Mouse (Mus musculus): Measurements from ENCODE around the gene Vmn2r38. TPM values are rescaled to one million over a fixed set of nuclear protein-coding genes. Genes with fewer than 3 reads are reported as not detected.
"Not testable (repeated sequence)": the region's sequence is repeated elsewhere in the genome, so short reads cannot be mapped to it uniquely, and the experiment has no call there.

Gene Vmn2r38
- polyA plus RNA-seq (2012; rRNA removed) = not detected in 2 replicates

DNA sequence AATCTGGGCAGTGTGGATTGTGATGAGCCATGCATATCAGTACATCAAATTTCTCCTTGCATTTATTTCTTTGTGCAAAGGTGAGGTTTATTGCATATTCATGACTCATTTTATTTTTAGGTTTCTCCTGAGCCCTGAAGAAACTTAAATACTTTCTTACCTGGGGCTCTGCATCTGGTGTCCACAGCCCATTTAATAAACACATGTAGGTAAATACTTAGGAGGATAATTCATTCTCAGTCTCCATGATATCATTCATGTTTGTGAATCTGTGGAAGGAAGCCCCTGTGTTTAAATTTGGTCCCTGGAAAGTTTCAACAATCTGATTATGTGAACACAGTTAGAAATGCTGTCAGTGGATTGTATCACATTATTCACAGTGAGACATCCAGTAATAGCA is at the start of gene Vmn2r38:
Vmn2r38 (minus strand) TSS at position 101 of the 400 bp plus-strand sequence.
- not testable (repeated sequence) for DNase-seq (ENCODE audit: low read depth, low spot score)

DNA sequence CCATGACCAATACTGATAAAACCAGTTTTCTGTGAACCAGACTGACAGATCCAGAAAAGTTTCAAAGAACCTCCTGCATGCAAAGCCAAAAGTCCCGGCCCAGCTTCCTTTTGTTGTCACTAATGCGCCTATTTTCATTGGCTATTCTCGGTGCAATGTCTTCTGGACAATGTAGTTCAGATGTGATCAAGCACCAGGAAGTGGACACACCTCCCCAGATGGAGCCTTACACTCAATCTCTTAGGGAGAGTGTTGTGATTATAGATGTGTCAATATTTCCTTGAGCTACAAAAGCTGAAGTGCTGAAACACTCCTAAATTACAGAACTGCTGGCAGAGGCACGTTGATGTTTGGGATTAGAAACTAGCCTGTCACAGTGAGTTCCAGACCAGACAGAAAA is 32.3 kb downstream of the Vmn2r38 start:
- 84% methylated on average over 4 of the region's 4 CpGs for WGBS
- DNase-seq (ENCODE audit: low read depth, low spot score) = not testable (repeated sequence)

DNA sequence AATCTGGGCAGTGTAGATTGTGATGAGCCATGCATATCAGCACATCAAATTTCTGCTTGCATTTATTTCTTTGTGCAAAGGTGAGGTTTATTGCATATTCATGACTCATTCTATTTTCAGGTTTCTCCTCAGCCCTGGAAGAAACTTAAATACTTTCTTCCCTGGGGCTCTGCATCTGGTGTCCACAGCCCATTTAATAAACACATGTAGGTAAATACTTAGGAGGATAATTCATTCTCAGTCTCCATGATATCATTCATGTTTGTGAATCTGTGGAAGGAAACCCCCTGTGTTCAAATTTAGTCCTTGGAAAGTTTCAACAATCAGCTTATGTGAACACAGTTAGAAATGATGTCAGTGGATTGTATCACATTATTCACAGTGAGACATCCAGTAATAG is 67.0 kb downstream of the Vmn2r38 start, which contains the start of gene Vmn2r39:
Vmn2r39 (minus strand) TSS at position 101 of the 400 bp plus-strand sequence.
- DNase-seq (ENCODE audit: low read depth, low spot score) = not testable (repeated sequence)

Other genes with a start within 250 kb of the Vmn2r38 start
- gene Vmn2r40, start 166.4 kb downstream of the Vmn2r38 start, polyA plus RNA-seq (2012; rRNA removed) = not detected in 2 replicates
- not detected in 2 replicates for gene Vmn2r39, start 67.1 kb downstream of the Vmn2r38 start, polyA plus RNA-seq (2012; rRNA removed)
- not detected in 2 replicates for gene Vmn2r37, start 125.8 kb upstream of the Vmn2r38 start, polyA plus RNA-seq (2012; rRNA removed)

All from large intestine, adult 2 months (tissue).